Mouse (Mus musculus): Measurements from ENCODE around the gene Gpr180. TPM values are rescaled to one million over a fixed set of nuclear protein-coding genes. Genes with fewer than 3 reads are reported as not detected.

Gene Gpr180
- polyA plus RNA-seq, 1 experiment from 2014 or later: 39.3 TPM

DNA sequence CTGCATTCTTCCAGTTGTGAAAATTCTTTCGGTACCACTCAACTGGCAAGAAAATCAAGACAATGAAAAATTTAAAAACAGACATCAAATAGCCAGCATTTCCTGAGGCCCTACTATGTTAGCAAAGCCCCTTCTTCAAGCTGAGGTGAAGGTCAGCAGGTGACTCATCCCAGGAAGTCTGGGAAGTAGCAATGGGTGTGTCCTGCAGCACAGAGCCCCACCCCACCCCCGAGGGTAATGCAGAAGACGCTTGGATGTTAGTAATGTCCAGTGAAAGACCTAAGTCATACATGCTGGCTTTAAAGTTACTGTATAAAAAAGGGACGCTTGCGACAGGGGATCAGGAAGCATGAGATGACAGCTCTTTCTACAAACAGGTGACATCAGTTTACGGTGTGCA, 23.8 kb upstream of the Gpr180 start:
- DNase-seq (ENCODE audit: low spot score) (no peak), ATAC-seq (replicated peaks; ENCODE audit: low FRiP score) (no peak)
- no peak overlapping the region for H3K4me3 ChIP-seq (ENCODE audit: low read depth, low read length)
- H3K36me3 ChIP-seq (ENCODE audit: control insufficient read depth, insufficient read depth, low read length): peaks cover 18% of the 10 kb centered on the region
- H3K27me3 ChIP-seq (ENCODE audit: control insufficient read depth, insufficient read depth, low read length): no peaks in the 10 kb centered on the region
- no peak overlapping the region for H3K9ac ChIP-seq (ENCODE audit: low read length)
- no peak overlapping the region for H3K4me2 ChIP-seq (ENCODE audit: low read depth, low read length, severe bottlenecking)
- H3K4me1 ChIP-seq (replicated peaks; ENCODE audit: control insufficient read depth, insufficient read depth, low read length): no peaks in the 10 kb centered on the region
- WGBS: 92% methylated on average over 6 of the region's 6 CpGs
- H3K27ac ChIP-seq (ENCODE audit: low read depth, low read length): no peak overlapping the region
- H3K9me3 ChIP-seq (ENCODE audit: control insufficient read depth, low read length): no peaks in the 10 kb centered on the region

DNA sequence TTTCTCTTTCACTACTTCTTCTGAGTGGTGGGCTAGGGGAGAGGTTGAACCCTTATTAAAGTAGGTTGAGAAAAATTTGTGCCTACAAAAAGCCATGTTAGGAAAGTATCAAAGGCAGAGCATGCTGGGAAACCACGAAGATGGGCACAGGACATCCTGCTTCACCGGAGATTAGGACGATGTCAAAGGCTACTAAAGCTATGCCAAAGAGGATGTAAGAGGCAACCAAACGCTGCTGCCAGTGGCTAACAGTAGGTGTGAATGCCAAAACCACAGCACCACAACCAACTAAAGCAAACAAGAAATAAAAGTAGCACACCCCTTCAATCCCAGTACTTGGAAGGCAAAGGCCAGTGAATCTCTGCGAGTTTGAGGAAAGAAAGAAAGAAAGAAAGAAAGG, 12.8 kb upstream of the Gpr180 start:
- Histone ChIP-seq H3K9ac (ENCODE audit: low read length) (no peak overlapping the region), H3K4me2 (ENCODE audit: low read depth, low read length, severe bottlenecking) (no peak overlapping the region), H3K4me1 (replicated peaks; ENCODE audit: control insufficient read depth, insufficient read depth, low read length) (no peaks in the 10 kb centered on the region), H3K36me3 (ENCODE audit: control insufficient read depth, insufficient read depth, low read length) (peaks cover 3% of the 10 kb centered on the region; the same call in 1 of the 2 replicates), H3K4me3 (ENCODE audit: low read depth, low read length) (no peak overlapping the region), H3K9me3 (ENCODE audit: control insufficient read depth, low read length) (no peaks in the 10 kb centered on the region), H3K27me3 (ENCODE audit: control insufficient read depth, insufficient read depth, low read length) (no peaks in the 10 kb centered on the region), H3K27ac (ENCODE audit: low read depth, low read length) (no peak overlapping the region)
- DNase-seq (ENCODE audit: low spot score) (no peak), ATAC-seq (replicated peaks; ENCODE audit: low FRiP score) (no peak)
- 86% methylated on average over 5 of the region's 5 CpGs for WGBS

DNA sequence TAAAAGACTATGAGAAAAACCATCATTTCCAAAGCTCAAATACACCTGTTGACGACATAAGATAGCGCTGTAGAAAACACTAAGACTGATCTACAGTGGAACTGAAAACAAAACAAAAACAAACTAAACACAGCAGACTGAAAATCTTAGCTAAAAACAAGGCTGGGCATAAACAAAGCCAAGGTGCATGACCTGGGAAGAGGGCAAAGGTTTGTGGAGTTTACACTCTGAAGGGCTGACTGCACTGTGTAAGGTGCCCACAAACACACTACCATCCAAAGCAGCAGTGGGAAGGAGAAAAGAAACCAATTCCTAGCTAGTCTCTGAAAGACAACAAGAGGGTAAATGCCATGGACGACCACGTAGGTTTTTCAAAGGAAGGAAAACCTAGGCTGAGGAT, 12.2 kb upstream of the Gpr180 start:
- Histone ChIP-seq H3K9me3 (ENCODE audit: control insufficient read depth, low read length) (no peaks in the 10 kb centered on the region), H3K36me3 (ENCODE audit: control insufficient read depth, insufficient read depth, low read length) (peaks cover 2% of the 10 kb centered on the region; the same call in 1 of the 2 replicates), H3K4me2 (ENCODE audit: low read depth, low read length, severe bottlenecking) (no peak overlapping the region), H3K4me1 (replicated peaks; ENCODE audit: control insufficient read depth, insufficient read depth, low read length) (no peaks in the 10 kb centered on the region), H3K27ac (ENCODE audit: low read depth, low read length) (no peak overlapping the region), H3K9ac (ENCODE audit: low read length) (no peak overlapping the region), H3K4me3 (ENCODE audit: low read depth, low read length) (no peak overlapping the region), H3K27me3 (ENCODE audit: control insufficient read depth, insufficient read depth, low read length) (no peaks in the 10 kb centered on the region)
- ATAC-seq (replicated peaks; ENCODE audit: low FRiP score): no peak
- DNase-seq (ENCODE audit: low spot score): no peak
- 90% methylated on average over 4 of the region's 4 CpGs for WGBS

DNA sequence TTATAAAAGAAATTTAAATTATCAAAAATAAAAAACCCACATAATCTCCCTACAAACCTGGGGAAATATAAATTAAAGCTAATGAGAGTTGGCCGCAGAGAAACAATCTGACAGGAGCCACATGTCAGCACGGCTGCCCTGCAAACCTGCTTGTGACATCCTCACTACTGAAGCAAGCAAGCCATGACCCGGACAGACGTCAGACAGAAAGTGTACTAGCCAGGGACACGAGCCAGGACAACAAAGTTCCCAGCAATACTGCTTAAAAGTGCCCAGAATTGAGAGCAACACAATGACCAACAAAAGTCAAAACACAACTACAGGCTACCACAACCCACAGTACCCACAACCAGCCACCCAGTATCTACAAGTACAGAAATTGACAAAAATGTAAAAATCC, 10.7 kb upstream of the Gpr180 start:
- Histone ChIP-seq H3K4me2 (ENCODE audit: low read depth, low read length, severe bottlenecking) (no peak overlapping the region), H3K27ac (ENCODE audit: low read depth, low read length) (no peak overlapping the region), H3K27me3 (ENCODE audit: control insufficient read depth, insufficient read depth, low read length) (no peaks in the 10 kb centered on the region), H3K9me3 (ENCODE audit: control insufficient read depth, low read length) (no peaks in the 10 kb centered on the region), H3K4me1 (replicated peaks; ENCODE audit: control insufficient read depth, insufficient read depth, low read length) (0 out of 2 replicates have a peak, but pooled peaks cover under 1% of the 10 kb centered on the region), H3K4me3 (ENCODE audit: low read depth, low read length) (no peak overlapping the region), H3K9ac (ENCODE audit: low read length) (no peak overlapping the region), H3K36me3 (ENCODE audit: control insufficient read depth, insufficient read depth, low read length) (peaks cover 2% of the 10 kb centered on the region; the same call in 1 of the 2 replicates)
- DNase-seq (ENCODE audit: low spot score): no peak
- WGBS: 95% methylated on average over 5 of the region's 5 CpGs
- no peak for ATAC-seq (replicated peaks; ENCODE audit: low FRiP score)

DNA sequence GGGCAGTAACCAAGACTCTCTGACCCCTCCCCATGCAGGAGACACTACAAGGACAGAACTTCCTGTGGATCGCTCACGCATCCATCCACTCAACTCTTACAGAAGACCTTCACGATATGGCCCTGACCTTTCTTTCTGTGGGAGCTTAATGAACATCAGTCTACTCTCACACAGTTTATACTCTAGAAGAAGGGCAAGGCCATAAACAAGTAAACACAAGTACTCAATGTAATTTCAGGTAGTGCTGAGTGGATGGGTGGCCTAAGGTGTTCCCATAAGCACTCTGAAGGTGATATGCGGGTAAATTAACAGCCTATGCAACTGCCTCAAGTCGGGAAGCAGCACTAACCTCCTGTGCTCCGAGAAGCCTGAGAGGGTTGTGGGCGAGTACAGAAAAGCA, 5.5 kb upstream of the Gpr180 start:
- Histone ChIP-seq H3K9me3 (ENCODE audit: control insufficient read depth, low read length) (no peaks in the 10 kb centered on the region), H3K27me3 (ENCODE audit: control insufficient read depth, insufficient read depth, low read length) (no peaks in the 10 kb centered on the region), H3K27ac (ENCODE audit: low read depth, low read length) (no peak overlapping the region), H3K9ac (ENCODE audit: low read length) (peak overlapping the region; percentile 74; the same call in 1 of the 2 replicates), H3K4me1 (replicated peaks; ENCODE audit: control insufficient read depth, insufficient read depth, low read length) (peaks cover 9% of the 10 kb centered on the region), H3K4me2 (ENCODE audit: low read depth, low read length, severe bottlenecking) (peak overlapping the region; percentile 72), H3K4me3 (ENCODE audit: low read depth, low read length) (peak overlapping the region; percentile 61; the same call in 1 of the 2 replicates), H3K36me3 (ENCODE audit: control insufficient read depth, insufficient read depth, low read length) (no peaks in the 10 kb centered on the region; the same call in 1 of the 2 replicates)
- DNase-seq (ENCODE audit: low spot score) (no peak), ATAC-seq (replicated peaks; ENCODE audit: low FRiP score) (no peak)
- 87% methylated on average over 7 of the region's 7 CpGs for WGBS

DNA sequence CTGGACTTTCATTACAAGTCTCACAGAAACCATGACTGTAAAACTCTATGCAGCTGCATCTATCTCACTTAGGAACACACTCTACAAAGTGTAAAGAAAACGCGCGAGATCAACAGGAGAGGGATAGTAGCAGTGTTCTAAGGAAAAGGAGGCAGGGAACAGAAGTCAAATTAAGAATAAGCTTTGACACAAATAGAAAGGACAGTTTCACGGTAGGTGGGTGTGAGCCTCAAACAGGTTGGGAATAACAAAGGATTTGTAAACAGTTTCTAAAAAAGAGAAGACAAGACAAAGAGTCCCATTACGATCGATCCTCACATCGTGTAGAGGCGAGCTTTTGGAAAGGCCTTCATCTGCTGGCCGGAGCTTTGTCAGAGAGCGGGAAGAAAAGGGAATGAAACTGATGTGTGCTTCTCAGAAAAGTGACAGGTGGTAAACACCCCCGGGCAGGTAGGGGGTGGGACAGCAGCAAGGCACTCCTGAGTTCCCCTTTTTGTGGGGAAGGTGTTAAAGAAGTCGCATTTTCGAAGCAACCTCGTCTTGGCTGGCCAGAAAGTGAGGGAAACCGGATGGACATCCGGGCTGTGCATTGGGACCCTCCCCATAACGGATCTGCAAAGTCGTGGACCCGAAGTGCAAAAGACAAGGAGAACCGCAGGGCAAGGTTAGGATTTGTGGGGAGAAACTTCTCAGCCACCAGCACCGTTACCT, 4.9 kb upstream of the Gpr180 start:
- H3K36me3 ChIP-seq (ENCODE audit: control insufficient read depth, insufficient read depth, low read length): no peaks in the 10 kb centered on the region; the same call in 1 of the 2 replicates
- ATAC-seq (replicated peaks; ENCODE audit: low FRiP score): peak; percentile 8
- DNase-seq (ENCODE audit: low spot score): no peak
- H3K27ac ChIP-seq (ENCODE audit: low read depth, low read length): no peak overlapping the region
- peak overlapping the region; percentile 72 for H3K4me2 ChIP-seq (ENCODE audit: low read depth, low read length, severe bottlenecking)
- no peaks in the 10 kb centered on the region for H3K27me3 ChIP-seq (ENCODE audit: control insufficient read depth, insufficient read depth, low read length)
- 11% methylated on average over 21 of the region's 21 CpGs for WGBS
- peaks cover 9% of the 10 kb centered on the region for H3K4me1 ChIP-seq (replicated peaks; ENCODE audit: control insufficient read depth, insufficient read depth, low read length)
- peak overlapping the region; percentile 61 for H3K4me3 ChIP-seq (ENCODE audit: low read depth, low read length)
- H3K9me3 ChIP-seq (ENCODE audit: control insufficient read depth, low read length): no peaks in the 10 kb centered on the region
- H3K9ac ChIP-seq (ENCODE audit: low read length): peak overlapping the region; percentile 74

DNA sequence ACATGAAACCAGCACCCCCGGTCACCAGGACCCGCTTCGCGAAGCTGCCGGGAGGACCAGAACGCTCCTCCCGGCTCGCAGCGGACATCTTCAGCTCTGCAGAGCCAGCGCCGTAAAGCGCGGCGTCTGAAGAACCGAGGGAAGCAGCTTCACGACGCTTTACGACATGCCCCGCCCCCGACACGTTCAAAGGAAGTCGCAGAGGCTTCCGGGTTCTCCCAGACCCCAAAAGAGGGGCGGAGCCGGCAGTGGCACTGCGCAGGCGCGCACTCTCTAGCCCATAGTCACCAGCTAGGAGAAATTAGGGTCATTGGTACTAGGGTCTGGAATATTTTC, 4.3 kb upstream of the Gpr180 start, which contains the start of gene Tgds:
Gene Tgds (minus strand): TSS at position 114 of the 336 bp plus-strand sequence.
- Histone ChIP-seq H3K27ac (ENCODE audit: low read depth, low read length) (no peak within 1 kb of the TSS), H3K27me3 (ENCODE audit: control insufficient read depth, insufficient read depth, low read length) (no peaks in the 10 kb centered on the region), H3K4me1 (replicated peaks; ENCODE audit: control insufficient read depth, insufficient read depth, low read length) (peaks cover 10% of the 10 kb centered on the region), H3K9ac (ENCODE audit: low read length) (peak within 1 kb of the TSS; percentile 74), H3K4me2 (ENCODE audit: low read depth, low read length, severe bottlenecking) (peak within 1 kb of the TSS; percentile 72), H3K36me3 (ENCODE audit: control insufficient read depth, insufficient read depth, low read length) (no peaks in the 10 kb centered on the region), H3K4me3 (ENCODE audit: low read depth, low read length) (peak within 1 kb of the TSS; percentile 61), H3K9me3 (ENCODE audit: control insufficient read depth, low read length) (no peaks in the 10 kb centered on the region)
- under 1% methylated on average over 28 of the region's 28 CpGs for WGBS
- ATAC-seq (replicated peaks; ENCODE audit: low FRiP score) (peak; percentile 78), DNase-seq (ENCODE audit: low spot score) (peak; percentile 98)

DNA sequence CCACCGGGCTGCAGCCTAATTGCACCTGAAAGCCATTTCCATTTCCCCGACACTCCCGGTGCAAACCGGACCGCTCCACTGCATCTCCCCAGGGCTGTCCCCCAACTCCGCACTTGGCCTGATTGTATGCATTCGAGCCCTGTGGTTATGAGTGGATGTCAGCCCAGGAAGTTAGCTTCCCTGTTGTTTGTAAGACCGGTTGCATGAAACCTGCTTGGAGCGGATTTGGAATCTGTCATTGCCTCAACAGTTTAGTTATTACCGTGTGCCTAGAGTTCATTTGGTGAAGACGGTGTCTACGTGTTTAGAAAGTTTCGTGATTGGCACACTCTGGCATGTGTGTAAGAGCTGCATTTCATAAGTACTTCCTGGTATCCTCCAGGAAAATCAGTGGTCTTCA, 529 bp downstream of the Gpr180 start:
- Histone ChIP-seq H3K4me1 (replicated peaks; ENCODE audit: control insufficient read depth, insufficient read depth, low read length) (peaks cover 7% of the 10 kb centered on the region; the same call in 1 of the 2 replicates), H3K27me3 (ENCODE audit: control insufficient read depth, insufficient read depth, low read length) (no peaks in the 10 kb centered on the region), H3K9ac (ENCODE audit: low read length) (peak overlapping the region; percentile 80), H3K27ac (ENCODE audit: low read depth, low read length) (no peak overlapping the region), H3K36me3 (ENCODE audit: control insufficient read depth, insufficient read depth, low read length) (peaks cover 2% of the 10 kb centered on the region; the same call in 1 of the 2 replicates), H3K4me3 (ENCODE audit: low read depth, low read length) (peak overlapping the region; percentile 72), H3K4me2 (ENCODE audit: low read depth, low read length, severe bottlenecking) (peak overlapping the region; percentile 96), H3K9me3 (ENCODE audit: control insufficient read depth, low read length) (no peaks in the 10 kb centered on the region)
- DNase-seq (ENCODE audit: low spot score) (no peak), ATAC-seq (replicated peaks; ENCODE audit: low FRiP score) (peak; percentile 23)
- WGBS: 2% methylated on average over 13 of the region's 13 CpGs

DNA sequence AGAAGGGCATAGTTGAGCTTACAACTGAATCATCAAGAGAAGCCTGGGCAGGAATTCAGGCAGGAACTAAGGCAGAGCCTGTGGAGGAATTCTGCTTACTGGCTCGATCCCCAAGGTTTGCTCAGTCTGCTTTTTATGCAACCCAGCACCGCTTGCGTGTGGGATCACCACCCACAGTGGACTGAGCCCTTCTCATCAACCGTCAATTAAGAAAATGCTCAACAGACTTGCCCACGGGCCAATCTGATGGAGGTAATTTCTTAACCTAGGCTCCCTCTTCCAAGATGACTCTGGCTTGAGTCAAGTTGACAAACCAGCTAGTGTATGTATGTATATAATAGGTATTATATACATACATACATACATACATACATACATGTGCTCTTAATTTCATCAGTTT, 5.3 kb downstream of the Gpr180 start:
- H3K4me1 ChIP-seq (replicated peaks; ENCODE audit: control insufficient read depth, insufficient read depth, low read length): peaks cover 4% of the 10 kb centered on the region; the same call in 1 of the 2 replicates
- no peaks in the 10 kb centered on the region for H3K27me3 ChIP-seq (ENCODE audit: control insufficient read depth, insufficient read depth, low read length)
- DNase-seq (ENCODE audit: low spot score) (no peak), ATAC-seq (replicated peaks; ENCODE audit: low FRiP score) (no peak)
- WGBS: 89% methylated on average over 5 of the region's 5 CpGs
- no peak overlapping the region for H3K9ac ChIP-seq (ENCODE audit: low read length)
- no peak overlapping the region for H3K27ac ChIP-seq (ENCODE audit: low read depth, low read length)
- H3K36me3 ChIP-seq (ENCODE audit: control insufficient read depth, insufficient read depth, low read length): peaks cover 2% of the 10 kb centered on the region; the same call in 1 of the 2 replicates
- no peak overlapping the region for H3K4me2 ChIP-seq (ENCODE audit: low read depth, low read length, severe bottlenecking)
- no peaks in the 10 kb centered on the region for H3K9me3 ChIP-seq (ENCODE audit: control insufficient read depth, low read length)
- H3K4me3 ChIP-seq (ENCODE audit: low read depth, low read length): no peak overlapping the region

Measured in forebrain, embryonic 11.5 days (tissue).